Mouse (Mus musculus) testis, postnatal 10 days (tissue): Measurements from ENCODE around the gene 4930513O06Rik.

Experiments used
- DNase-seq: peaks from one replicate; pipeline ENCODE4 v3.0.0; 2021; ENCODE audit warnings: low spot score

The 4930513O06Rik gene

DNA sequence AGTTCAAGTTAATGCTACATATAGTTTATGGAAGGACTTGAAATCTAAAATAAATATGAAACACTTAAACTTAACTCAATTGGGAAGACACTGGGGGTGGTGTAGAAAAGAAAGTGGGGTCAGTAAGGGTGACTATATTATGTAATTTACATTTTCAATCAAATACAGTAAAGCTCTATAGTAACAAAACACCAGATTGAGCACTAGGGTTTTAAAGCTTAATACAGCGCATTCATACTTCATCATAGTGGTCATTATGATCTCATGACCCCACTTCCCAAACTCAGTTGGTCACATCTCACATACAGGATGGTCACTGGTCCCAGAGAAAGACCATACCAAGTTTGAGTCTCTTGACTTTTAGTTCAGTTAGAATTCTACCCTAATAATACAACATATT, at the start of gene 4930513O06Rik:
Gene 4930513O06Rik (plus strand): TSS at position 301 of the 400 bp plus-strand sequence.
- no peak for DNase-seq

DNA sequence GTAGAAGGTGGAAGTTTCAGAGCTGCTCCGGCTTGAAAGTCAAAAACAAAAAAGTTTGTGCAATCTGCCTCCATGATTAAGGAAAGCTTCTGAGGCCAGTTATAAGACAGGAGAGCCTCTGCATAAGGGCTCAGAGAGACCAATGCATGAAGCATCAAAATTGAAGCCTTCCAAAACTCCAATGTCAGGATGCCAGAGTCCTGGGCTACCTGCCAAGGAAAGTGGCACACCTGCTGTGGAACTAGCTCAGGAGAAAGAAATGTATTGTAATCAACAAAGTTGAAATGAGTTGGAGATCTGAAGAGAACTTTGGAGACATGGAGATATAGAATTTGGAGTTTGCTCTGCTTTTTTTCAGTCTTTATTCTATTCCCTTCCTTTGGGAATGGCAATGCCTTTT, 48.4 kb upstream of the 4930513O06Rik start:
- no peak for DNase-seq

GRCm38 (mm10) chrX:139039314-139039713, 46.7 kb upstream of the 4930513O06Rik start:
- no peak for DNase-seq

DNA sequence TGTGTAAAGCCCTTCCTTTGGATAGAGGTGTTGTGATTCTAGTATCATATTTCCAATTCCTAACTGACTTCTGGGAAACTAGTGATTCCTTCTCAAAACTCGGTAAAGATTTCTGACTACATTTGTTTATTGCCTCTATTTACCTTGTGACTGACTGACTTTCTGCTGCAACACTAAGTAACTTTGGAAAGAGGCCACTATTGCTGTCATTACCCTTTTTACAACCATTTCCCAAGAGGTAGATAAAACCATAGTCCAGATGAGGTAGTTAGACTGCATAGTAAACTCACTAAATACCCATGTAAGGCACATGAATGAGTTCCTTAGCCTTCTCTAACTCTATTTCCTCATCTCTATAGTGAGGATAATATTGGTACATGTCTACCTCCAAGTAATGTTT, 44.9 kb upstream of the 4930513O06Rik start:
- no peak for DNase-seq

DNA sequence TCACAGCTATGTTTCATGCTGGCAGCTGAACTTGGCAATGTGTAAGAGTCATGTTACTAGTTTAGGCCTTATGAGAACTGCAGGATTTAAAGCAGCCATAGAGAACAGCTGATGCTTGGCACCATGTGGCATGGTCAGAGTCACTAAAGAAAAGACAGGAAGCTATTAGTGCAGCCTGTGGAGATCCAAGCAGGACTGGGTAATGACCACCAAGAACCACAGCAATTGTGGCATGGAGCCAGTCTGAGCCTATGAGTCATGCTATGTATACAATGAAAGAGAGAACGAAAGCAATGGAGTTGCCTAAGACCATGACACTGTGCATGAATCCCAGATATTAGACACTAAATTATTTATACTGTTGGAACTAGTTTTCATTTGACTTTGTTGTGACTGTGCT, 34.1 kb upstream of the 4930513O06Rik start:
- no peak for DNase-seq

DNA sequence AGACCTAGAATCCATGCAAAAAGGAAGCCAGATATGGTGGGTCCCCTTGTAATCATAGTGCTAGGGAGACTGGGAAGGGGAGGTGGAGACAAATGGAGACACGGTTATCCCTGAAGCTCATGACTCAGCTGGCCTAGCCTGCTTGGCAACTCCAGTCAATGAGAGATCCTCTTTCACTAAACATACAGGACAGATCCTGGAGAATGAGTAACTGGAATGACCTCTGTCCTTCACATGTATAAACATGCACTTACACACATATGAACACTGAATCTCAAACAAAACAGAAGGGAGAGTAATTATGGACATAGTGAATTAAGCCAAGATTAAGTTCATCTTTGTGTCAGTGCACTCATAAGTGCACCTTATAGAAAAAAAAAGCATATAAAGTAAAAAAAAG, 32.9 kb upstream of the 4930513O06Rik start:
- DNase-seq: no peak

- no peak for DNase-seq
These were observed 22.0 kb upstream of the 4930513O06Rik start for GRCm38 (mm10) chrX:139064078-139064477.

GRCm38 (mm10) chrX:139078493-139078892, 7.5 kb upstream of the 4930513O06Rik start:
- no peak for DNase-seq

- no peak for DNase-seq
These were observed 966 bp upstream of the 4930513O06Rik start, which contains the start of gene Serpina7 for GRCm38 (mm10) chrX:139085077-139085476. TSS of gene Serpina7 (minus strand) at chrX:139085236.

DNA sequence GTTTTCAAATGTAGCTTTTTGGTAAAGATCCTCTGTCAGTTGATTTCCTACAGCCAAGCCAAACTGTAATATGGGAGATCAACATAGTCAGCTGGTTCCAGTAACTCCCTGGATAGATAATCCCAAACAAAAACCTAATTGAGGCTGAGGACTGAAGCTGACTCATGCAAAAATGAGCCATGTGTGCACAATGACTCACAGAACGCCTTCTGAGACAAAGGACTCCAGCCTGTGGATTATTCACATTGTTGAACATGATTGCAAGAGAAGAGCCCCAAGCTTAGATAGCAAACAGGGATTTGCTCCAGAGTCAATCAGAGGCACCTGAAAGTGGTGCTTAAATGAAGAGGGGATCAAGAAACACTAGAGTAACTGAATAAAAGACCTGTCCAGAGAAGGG, 11.2 kb downstream of the 4930513O06Rik start:
- no peak for DNase-seq

DNA sequence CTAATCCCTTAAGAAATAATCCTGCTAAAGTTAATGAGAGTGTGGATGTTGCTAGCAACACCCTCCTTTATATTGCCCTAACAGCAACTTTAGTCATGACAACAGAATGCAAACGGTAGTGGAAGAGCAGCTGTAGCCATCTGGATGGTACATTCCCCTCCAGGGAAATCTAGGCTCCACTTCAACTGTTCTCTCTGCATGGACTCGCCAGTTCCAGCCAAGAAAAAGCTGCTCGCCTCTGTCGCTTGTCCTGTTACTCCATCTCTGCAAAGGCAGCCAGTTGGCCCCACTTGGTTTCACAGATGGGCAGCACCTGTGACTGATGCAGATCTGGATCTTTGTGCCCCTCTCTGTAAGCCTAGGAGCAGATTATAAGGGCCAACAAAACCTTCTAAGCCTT, 48.0 kb downstream of the 4930513O06Rik start:
- no peak for DNase-seq
